Mouse (Mus musculus) neutrophil, adult 5-6 weeks (primary cell): ENCODE results near the gene Olfr623. TPM values are rescaled to one million over a fixed set of nuclear protein-coding genes. Genes with fewer than 3 reads are reported as not detected.

Experiments used
- ATAC-seq: fragments of 151-379, 151-347 bp; 2 replicates; pipeline ENCODE4 v1.8.0; 2017; ENCODE audit warnings: mild to moderate bottlenecking, moderate TSS enrichment; ENCODE audit not compliant: insufficient number of reproducible peaks, poor library complexity, low FRiP score, severe bottlenecking; ENCODE audit errors: extremely low read depth
- total RNA-seq: library from RNA; stranded (forward); fragments of 200-1000 nt; gene quantifications from 2 replicates; pipeline ENCODE4 v1.2.3, GENCODE M21; 2017

Gene Olfr623
- not detected in 2 replicates for total RNA-seq

DNA sequence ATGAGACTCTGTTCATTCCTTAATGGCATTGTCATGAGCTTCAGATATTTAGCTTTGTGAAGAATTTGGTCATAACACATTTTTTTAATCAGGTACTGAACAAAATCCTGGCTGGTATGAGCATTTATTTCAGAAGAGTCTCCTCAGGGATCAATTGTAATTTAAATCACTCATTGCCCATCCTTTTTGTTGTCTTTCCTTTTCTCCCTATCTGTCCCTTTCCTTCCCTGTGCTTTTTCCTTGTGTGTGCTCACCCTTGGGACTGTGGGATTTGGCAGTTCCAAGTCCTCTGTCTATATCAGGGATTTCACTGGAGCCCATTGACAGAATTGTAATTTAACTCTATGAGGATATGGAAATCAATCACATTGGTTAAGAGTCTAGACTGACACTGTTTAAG lies at the start of gene Olfr623:
TSS of gene Olfr623 (minus strand) at position 101 of the 400 bp plus-strand sequence.
- ATAC-seq, result no peak

DNA sequence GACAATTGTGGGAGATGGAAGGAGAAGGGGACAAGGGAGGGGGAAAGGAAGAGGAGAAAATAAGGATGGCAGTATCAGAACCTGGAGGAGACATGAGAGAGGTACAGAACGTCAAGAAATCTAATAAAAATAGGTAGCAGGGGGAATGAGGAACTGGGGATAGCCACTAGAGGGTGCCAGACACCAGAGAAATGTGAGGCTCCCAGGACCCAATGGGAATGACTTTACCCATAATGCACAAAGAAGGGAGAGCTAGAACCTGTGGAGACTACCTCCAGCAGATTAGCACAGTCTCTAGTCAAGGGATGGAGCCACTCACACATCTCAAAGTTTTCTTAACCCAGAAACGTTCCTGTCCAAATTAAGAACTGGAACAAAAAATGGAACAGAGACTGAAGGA lies 48.5 kb upstream of the Olfr623 start:
- ATAC-seq, result no peak

DNA sequence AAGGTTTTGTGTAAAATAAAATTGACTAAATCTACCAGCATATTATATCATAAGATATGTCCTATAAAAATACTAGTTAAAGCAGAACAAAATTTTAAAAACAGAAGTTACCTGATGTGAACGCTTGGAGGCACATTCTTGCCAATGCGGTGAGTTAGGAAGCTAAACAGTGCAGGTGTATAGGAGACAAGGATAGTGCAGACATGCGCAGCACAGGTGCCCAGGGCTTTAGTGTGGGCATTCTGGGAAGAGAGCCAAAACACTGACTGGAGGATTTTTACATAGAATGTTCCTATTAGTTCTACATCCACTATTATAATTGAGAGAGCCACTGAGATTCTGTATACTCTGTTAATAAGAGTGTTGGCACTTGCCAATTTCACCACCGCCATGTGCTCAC lies 36.0 kb upstream of the Olfr623 start:
- no peak for ATAC-seq

DNA sequence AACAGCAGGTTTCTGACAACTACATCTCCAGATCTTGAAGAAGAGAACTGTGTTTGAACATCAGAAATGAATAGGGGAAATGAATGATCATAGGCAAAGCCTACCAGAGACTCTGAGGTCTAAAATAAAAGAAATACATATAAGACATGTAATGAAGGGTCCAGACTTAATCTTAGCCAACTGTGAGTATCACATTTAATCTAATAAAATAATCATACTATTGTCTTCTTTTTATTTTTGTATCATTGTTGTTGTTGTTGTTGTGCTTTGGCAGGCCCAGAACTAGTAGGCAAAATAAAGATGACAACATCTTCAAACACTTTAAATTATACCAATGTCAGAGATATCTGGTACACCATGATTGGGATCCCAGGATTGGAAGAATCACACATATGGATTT lies 18.9 kb upstream of the Olfr623 start, which contains the start of gene Olfr625-ps1:
TSS of gene Olfr625-ps1 (plus strand) at position 301 of the 400 bp plus-strand sequence.
- no peak for ATAC-seq

DNA sequence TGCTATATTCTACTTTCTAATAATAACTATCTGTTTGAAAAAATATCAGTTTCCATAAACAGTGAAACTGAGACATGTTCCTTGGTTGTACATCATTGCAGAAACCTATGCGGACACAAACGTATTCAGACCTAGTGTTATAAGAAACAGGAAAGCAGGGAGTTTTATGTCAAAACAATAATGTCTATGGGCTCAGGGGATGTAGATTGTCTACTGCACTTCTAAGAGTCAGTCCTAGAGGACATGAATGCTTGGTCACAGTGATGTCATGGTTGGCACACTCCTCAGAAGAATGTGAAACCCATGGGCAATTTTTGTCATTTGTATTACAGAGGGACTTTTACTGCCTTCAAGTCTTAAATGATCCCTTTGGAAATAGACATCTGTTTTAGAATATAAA lies 7.6 kb upstream of the Olfr623 start, which contains the start of gene Olfr624:
TSS of gene Olfr624 (minus strand) at position 101 of the 400 bp plus-strand sequence.
- no peak for ATAC-seq

DNA sequence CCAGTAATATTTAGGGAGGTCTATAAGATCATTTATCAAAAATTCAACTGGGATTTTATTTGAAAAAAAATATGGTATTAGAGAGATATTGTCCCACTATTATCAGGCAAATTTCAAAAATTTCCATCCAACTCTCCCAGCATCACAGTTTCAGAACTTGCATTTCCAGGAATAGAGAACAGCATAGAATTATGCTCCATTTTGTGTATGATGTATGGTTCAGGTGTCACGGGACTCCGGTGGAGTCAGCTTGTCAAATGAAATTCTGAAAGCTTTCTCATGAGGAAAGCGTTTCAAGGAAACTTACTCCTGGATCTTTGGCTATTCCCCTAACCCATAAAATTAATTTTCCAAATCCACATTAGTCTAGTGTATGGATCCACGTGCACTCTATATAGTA lies 19.4 kb downstream of the Olfr623 start:
- no peak for ATAC-seq

DNA sequence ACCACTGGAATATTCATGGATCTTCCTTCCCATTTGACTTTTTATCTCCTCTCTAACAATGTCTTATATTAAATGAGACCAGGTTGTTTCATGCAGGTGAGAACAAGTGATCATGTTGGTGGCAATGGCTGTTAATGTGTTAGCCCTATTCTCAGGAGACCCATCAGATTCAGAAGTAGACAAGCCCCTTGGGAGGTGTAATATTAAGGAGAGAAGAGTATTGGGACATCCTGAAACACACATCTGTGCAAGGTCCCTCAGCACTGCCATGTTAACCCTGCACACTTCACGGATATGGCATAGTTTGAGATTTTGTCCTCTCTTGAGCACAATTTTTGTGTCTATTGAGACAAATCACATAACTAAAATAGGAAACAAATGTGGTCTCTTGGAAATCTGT lies 20.9 kb downstream of the Olfr623 start, which contains the start of gene Olfr622:
TSS of gene Olfr622 (minus strand) at position 101 of the 400 bp plus-strand sequence.
- no peak for ATAC-seq

DNA sequence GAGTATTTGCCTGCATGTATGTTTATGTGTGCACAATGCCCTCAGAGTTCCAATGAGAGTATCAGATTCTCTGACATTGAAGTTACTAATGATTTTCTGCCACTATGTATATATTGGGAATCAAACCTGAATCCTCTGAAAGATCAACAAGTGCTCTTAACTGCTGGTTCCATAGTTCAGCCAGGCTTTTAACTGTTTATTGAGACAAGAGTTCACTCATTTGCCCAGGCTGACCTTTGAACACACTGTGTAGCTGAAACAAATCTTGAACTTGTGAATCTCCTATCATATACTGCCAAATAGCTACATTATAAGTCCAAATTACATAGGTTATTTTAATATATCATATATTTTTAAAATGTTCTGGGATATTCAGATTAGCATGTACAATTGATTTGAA lies 26.7 kb downstream of the Olfr623 start:
- no peak for ATAC-seq

DNA sequence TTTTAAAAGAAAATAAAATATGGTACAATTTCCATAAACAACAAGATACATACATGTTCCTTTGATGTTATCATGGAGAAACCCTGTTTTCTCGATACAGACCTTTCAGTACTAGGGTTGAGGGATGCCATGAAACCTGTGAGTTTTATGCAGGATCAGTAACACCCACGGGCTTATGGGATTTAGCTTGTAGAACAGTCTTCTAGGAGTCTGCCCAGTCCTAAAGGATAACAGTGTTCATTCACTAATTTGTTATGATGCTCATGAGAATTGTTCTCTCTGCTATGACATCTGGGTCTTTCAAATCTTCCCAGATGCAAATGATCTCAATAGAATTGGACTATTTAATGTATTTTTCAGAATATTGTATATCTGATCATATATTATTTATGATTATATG lies 51.1 kb downstream of the Olfr623 start, which contains the start of gene Olfr620:
TSS of gene Olfr620 (minus strand) at position 101 of the 400 bp plus-strand sequence.
- ATAC-seq, result no peak

Other genes with a start within 250 kb of the Olfr623 start
- gene Usp17lc, start 248.6 kb downstream of the Olfr623 start, total RNA-seq, result not detected in 2 replicates
- not detected in 2 replicates for gene Olfr605, start 218.3 kb downstream of the Olfr623 start, total RNA-seq
- gene Olfr606, start 214.7 kb downstream of the Olfr623 start, total RNA-seq, result not detected in 2 replicates
- not detected in 2 replicates for gene Olfr607, start 199.5 kb downstream of the Olfr623 start, total RNA-seq
- not detected in 2 replicates for gene Olfr608, start 193.8 kb downstream of the Olfr623 start, total RNA-seq
- gene Olfr609, start 165.6 kb downstream of the Olfr623 start, total RNA-seq, result 0.12 TPM in 1 of 2 replicates, not detected in the other
- gene Olfr610, start 151.6 kb downstream of the Olfr623 start, total RNA-seq, result not detected in 2 replicates
- gene Olfr611, start 142.9 kb downstream of the Olfr623 start, total RNA-seq, result not detected in 2 replicates
- not detected in 2 replicates for gene Olfr612, start 121.0 kb downstream of the Olfr623 start, total RNA-seq
- gene Olfr613, start 115.6 kb downstream of the Olfr623 start, total RNA-seq, result not detected in 2 replicates
- gene Olfr615, start 107.6 kb downstream of the Olfr623 start, total RNA-seq, result not detected in 2 replicates
- gene Olfr616, start 94.6 kb downstream of the Olfr623 start, total RNA-seq, result not detected in 2 replicates
- gene Olfr617, start 90.6 kb downstream of the Olfr623 start, total RNA-seq, result not detected in 2 replicates
- not detected in 2 replicates for gene Olfr618, start 73.6 kb downstream of the Olfr623 start, total RNA-seq
- not detected in 2 replicates for gene Olfr619, start 63.1 kb downstream of the Olfr623 start, total RNA-seq
- 0.25 TPM in 1 of 2 replicates, not detected in the other for gene Olfr620, start 51.2 kb downstream of the Olfr623 start, total RNA-seq
- not detected in 2 replicates for gene Olfr622, start 21.0 kb downstream of the Olfr623 start, total RNA-seq
- gene Olfr624, start 7.5 kb upstream of the Olfr623 start, total RNA-seq, result 0.12 TPM in 1 of 2 replicates, not detected in the other
- gene Olfr625-ps1, start 19.0 kb upstream of the Olfr623 start, total RNA-seq, result not detected in 2 replicates
- 0.12 TPM in 1 of 2 replicates, not detected in the other for gene Olfr243, start 51.0 kb upstream of the Olfr623 start, total RNA-seq
- not detected in 2 replicates for gene Olfr628, start 66.7 kb upstream of the Olfr623 start, total RNA-seq
- not detected in 2 replicates for gene Olfr629, start 81.2 kb upstream of the Olfr623 start, total RNA-seq
- not detected in 2 replicates for gene Olfr630, start 93.6 kb upstream of the Olfr623 start, total RNA-seq
- 0.23 TPM in 1 of 2 replicates, not detected in the other for gene Olfr69, start 107.9 kb upstream of the Olfr623 start, total RNA-seq
- not detected in 2 replicates for gene Olfr68, start 116.0 kb upstream of the Olfr623 start, total RNA-seq
- not detected in 2 replicates for gene Olfr67, start 128.1 kb upstream of the Olfr623 start, total RNA-seq
- 1,968 and 2,313 TPM in 2 replicates for gene Hbb-bt, start 150.3 kb upstream of the Olfr623 start, total RNA-seq
- gene Hbb-bs, start 164.4 kb upstream of the Olfr623 start, total RNA-seq, result 10,177 and 10,178 TPM in 2 replicates
- gene Hbb-bh2, start 176.8 kb upstream of the Olfr623 start, total RNA-seq, result not detected in 2 replicates
- gene Hbb-bh1, start 179.5 kb upstream of the Olfr623 start, total RNA-seq, result not detected in 2 replicates
- not detected in 2 replicates for gene Hbb-y, start 189.5 kb upstream of the Olfr623 start, total RNA-seq
- 0.12 TPM in 1 of 2 replicates, not detected in the other for gene Olfr66, start 222.6 kb upstream of the Olfr623 start, total RNA-seq
- gene Olfr64, start 230.8 kb upstream of the Olfr623 start, total RNA-seq, result not detected in 2 replicates
- not detected in 2 replicates for gene Olfr65, start 239.8 kb upstream of the Olfr623 start, total RNA-seq